Mouse (Mus musculus): ENCODE data around the gene Map3k5. TPM values are rescaled to one million over a fixed set of nuclear protein-coding genes. Genes with fewer than 3 reads are reported as not detected.
"Not testable (repeated sequence)": the region's sequence is repeated elsewhere in the genome, so short reads cannot be mapped to it uniquely, and the experiment has no call there.

Map3k5 gene
- total and polyA plus RNA-seq, 2 experiments from 2014 or later, result 0.91 to 5.5 TPM

- Histone ChIP-seq H3K4me2 (ENCODE audit: low read depth, low read length) (no peak overlapping the region), H3K4me1 (ENCODE audit: insufficient read depth, low read length) (no peaks in the 10 kb centered on the region), H3K27me3 (ENCODE audit: insufficient read depth, low read length) (no peaks in the 10 kb centered on the region), H3K4me3 (ENCODE audit: low read length) (no peak overlapping the region), H3K36me3 (ENCODE audit: insufficient read depth, low read length) (no peaks in the 10 kb centered on the region), H3K9ac (replicated peaks; ENCODE audit: low read length) (no peak overlapping the region), H3K27ac (no peak overlapping the region), H3K9me3 (ENCODE audit: low read length) (no peaks in the 10 kb centered on the region)
- TF ChIP-seq CTCF (IDR thresholded peaks at IDR 0.05; ENCODE audit: low read depth), result peak; percentile 75
- WGBS, result 44% methylated on average over 1 of the region's 1 CpGs
- ATAC-seq, result peak; percentile 92
- DNase-seq (ENCODE audit: low spot score), result peak; percentile 81
These were observed 19.0 kb upstream of the Map3k5 start for GRCm38 (mm10) chr10:19915301-19915700.

- Histone ChIP-seq H3K9me3 (ENCODE audit: low read length) (no peaks in the 10 kb centered on the region), H3K4me2 (ENCODE audit: low read depth, low read length) (no peak overlapping the region), H3K4me1 (ENCODE audit: insufficient read depth, low read length) (no peaks in the 10 kb centered on the region), H3K9ac (replicated peaks; ENCODE audit: low read length) (no peak overlapping the region), H3K36me3 (ENCODE audit: insufficient read depth, low read length) (no peaks in the 10 kb centered on the region), H3K4me3 (ENCODE audit: low read length) (no peak overlapping the region), H3K27ac (no peak overlapping the region), H3K27me3 (ENCODE audit: insufficient read depth, low read length) (no peaks in the 10 kb centered on the region)
- ATAC-seq, result peak; percentile 35; the same call in 1 of the 2 replicates
- TF ChIP-seq CTCF (IDR thresholded peaks at IDR 0.05; ENCODE audit: low read depth), result no peak; the same call in 1 of the 2 replicates
- WGBS, result 35% methylated on average over 4 of the region's 4 CpGs
- DNase-seq (ENCODE audit: low spot score), result peak; percentile 82
These were observed 11.9 kb upstream of the Map3k5 start for GRCm38 (mm10) chr10:19922410-19922809.

- DNase-seq (ENCODE audit: low spot score) (no peak), ATAC-seq (no peak)
- Histone ChIP-seq H3K4me2 (ENCODE audit: low read depth, low read length) (no peak overlapping the region), H3K36me3 (ENCODE audit: insufficient read depth, low read length) (no peaks in the 10 kb centered on the region), H3K4me1 (ENCODE audit: insufficient read depth, low read length) (no peaks in the 10 kb centered on the region), H3K9ac (replicated peaks; ENCODE audit: low read length) (no peak overlapping the region), H3K27me3 (ENCODE audit: insufficient read depth, low read length) (no peaks in the 10 kb centered on the region), H3K27ac (no peak overlapping the region), H3K4me3 (ENCODE audit: low read length) (no peak overlapping the region), H3K9me3 (ENCODE audit: low read length) (no peaks in the 10 kb centered on the region)
- 81% methylated on average over 2 of the region's 2 CpGs for WGBS
- no peak for TF ChIP-seq CTCF (IDR thresholded peaks at IDR 0.05; ENCODE audit: low read depth)
These were observed 10.0 kb upstream of the Map3k5 start for GRCm38 (mm10) chr10:19924256-19924655.

- ATAC-seq; H3K27ac ChIP-seq; H3K9ac ChIP-seq (replicated peaks; ENCODE audit: low read length); H3K9me3 ChIP-seq (ENCODE audit: low read length); H3K4me1 ChIP-seq (ENCODE audit: insufficient read depth, low read length); H3K36me3 ChIP-seq (ENCODE audit: insufficient read depth, low read length); H3K27me3 ChIP-seq (ENCODE audit: insufficient read depth, low read length); H3K4me3 ChIP-seq (ENCODE audit: low read length); DNase-seq (ENCODE audit: low spot score); H3K4me2 ChIP-seq (ENCODE audit: low read depth, low read length): not testable (repeated sequence)
- 90% methylated on average over 4 of the region's 4 CpGs for WGBS
These were observed 7.8 kb upstream of the Map3k5 start for GRCm38 (mm10) chr10:19926391-19926897.

- Histone ChIP-seq H3K4me3 (ENCODE audit: low read length) (no peak overlapping the region), H3K4me2 (ENCODE audit: low read depth, low read length) (no peak overlapping the region), H3K27ac (no peak overlapping the region), H3K4me1 (ENCODE audit: insufficient read depth, low read length) (no peaks in the 10 kb centered on the region), H3K36me3 (ENCODE audit: insufficient read depth, low read length) (no peaks in the 10 kb centered on the region), H3K9ac (replicated peaks; ENCODE audit: low read length) (no peak overlapping the region), H3K9me3 (ENCODE audit: low read length) (no peaks in the 10 kb centered on the region), H3K27me3 (ENCODE audit: insufficient read depth, low read length) (0 out of 2 replicates have a peak, but pooled peaks cover 9% of the 10 kb centered on the region)
- ATAC-seq (no peak), DNase-seq (ENCODE audit: low spot score) (no peak)
- WGBS, result 72% methylated on average over 1 of the region's 1 CpGs
- no peak for TF ChIP-seq CTCF (IDR thresholded peaks at IDR 0.05; ENCODE audit: low read depth)
These were observed 6.1 kb upstream of the Map3k5 start for GRCm38 (mm10) chr10:19928205-19928604.

GRCm38 (mm10) chr10:19932986-19933385 is 1.3 kb upstream of the Map3k5 start:
- peak overlapping the region; percentile 91 for H3K4me2 ChIP-seq (ENCODE audit: low read depth, low read length)
- 0 out of 2 replicates have a peak, but pooled peaks cover 9% of the 10 kb centered on the region for H3K27me3 ChIP-seq (ENCODE audit: insufficient read depth, low read length)
- TF ChIP-seq CTCF (IDR thresholded peaks at IDR 0.05; ENCODE audit: low read depth), result no peak
- no peaks in the 10 kb centered on the region for H3K9me3 ChIP-seq (ENCODE audit: low read length)
- peak overlapping the region; percentile 85; the same call in 1 of the 2 replicates for H3K4me3 ChIP-seq (ENCODE audit: low read length)
- DNase-seq (ENCODE audit: low spot score) (no peak), ATAC-seq (no peak)
- H3K4me1 ChIP-seq (ENCODE audit: insufficient read depth, low read length), result no peaks in the 10 kb centered on the region; the same call in 1 of the 2 replicates
- no peak overlapping the region for H3K9ac ChIP-seq (replicated peaks; ENCODE audit: low read length)
- H3K27ac ChIP-seq, result no peak overlapping the region
- no peaks in the 10 kb centered on the region for H3K36me3 ChIP-seq (ENCODE audit: insufficient read depth, low read length)
- WGBS, result 41% methylated on average over 3 of the region's 3 CpGs
